Mouse (Mus musculus): ENCODE measurements around the gene Gm14190. TPM values are rescaled to one million over a fixed set of nuclear protein-coding genes. Genes with fewer than 3 reads are reported as not detected.
"Not testable (repeated sequence)": the region's sequence is repeated elsewhere in the genome, so short reads cannot be mapped to it uniquely, and the experiment has no call there.

Gm14190 gene
- polyA plus RNA-seq, 1 experiment from 2014 or later, result not detected

GRCm38 (mm10) chr11:99646444-99646843 is 44.1 kb downstream of the Gm14190 start:
- Histone ChIP-seq H3K9me3 (replicated peaks) (no peaks in the 10 kb centered on the region), H3K36me3 (no peaks in the 10 kb centered on the region), H3K9ac (no peak overlapping the region), H3K4me3 (replicated peaks) (no peak overlapping the region), H3K27ac (replicated peaks) (no peak overlapping the region), H3K4me1 (no peaks in the 10 kb centered on the region), H3K4me2 (replicated peaks) (no peak overlapping the region), H3K27me3 (no peaks in the 10 kb centered on the region)
- 56% methylated on average over 15 of the region's 15 CpGs for WGBS
- ATAC-seq (ENCODE audit: insufficient number of reproducible peaks, low FRiP score, low TSS enrichment, low read depth), result no peak

GRCm38 (mm10) chr11:99644351-99644750 is 46.2 kb downstream of the Gm14190 start:
- WGBS, result 48% methylated on average over 3 of the region's 3 CpGs

GRCm38 (mm10) chr11:99643635-99644139 is 46.9 kb downstream of the Gm14190 start, which contains the start of gene Krtap4-7:
Gene Krtap4-7, minus strand, starts transcription at chr11:99644089.
- H3K4me3 ChIP-seq (replicated peaks); ATAC-seq (ENCODE audit: insufficient number of reproducible peaks, low FRiP score, low TSS enrichment, low read depth): not testable (repeated sequence)
- 81% methylated on average over 9 of the region's 9 CpGs for WGBS

More at GRCm38 (mm10) chr11:99644351-99644750, 46.2 kb downstream of the Gm14190 start:
- Histone ChIP-seq H3K36me3 (no peaks in the 10 kb centered on the region), H3K27me3 (no peaks in the 10 kb centered on the region), H3K4me1 (no peaks in the 10 kb centered on the region), H3K4me2 (replicated peaks) (no peak overlapping the region), H3K27ac (replicated peaks) (no peak overlapping the region), H3K4me3 (replicated peaks) (no peak overlapping the region), H3K9ac (no peak overlapping the region), H3K9me3 (replicated peaks) (no peaks in the 10 kb centered on the region)
- no peak for ATAC-seq (ENCODE audit: insufficient number of reproducible peaks, low FRiP score, low TSS enrichment, low read depth)

GRCm38 (mm10) chr11:99640926-99641325 is 49.6 kb downstream of the Gm14190 start:
- no peak overlapping the region for H3K4me3 ChIP-seq (replicated peaks)
- no peak overlapping the region for H3K4me2 ChIP-seq (replicated peaks)
- no peaks in the 10 kb centered on the region for H3K4me1 ChIP-seq
- H3K36me3 ChIP-seq, result no peaks in the 10 kb centered on the region
- H3K27ac ChIP-seq (replicated peaks), result no peak overlapping the region
- H3K27me3 ChIP-seq, result no peaks in the 10 kb centered on the region
- 10% methylated on average over 1 of the region's 1 CpGs for WGBS
- no peak for ATAC-seq (ENCODE audit: insufficient number of reproducible peaks, low FRiP score, low TSS enrichment, low read depth)
- no peaks in the 10 kb centered on the region for H3K9me3 ChIP-seq (replicated peaks)
- no peak overlapping the region for H3K9ac ChIP-seq

More at GRCm38 (mm10) chr11:99643635-99644139, 46.9 kb downstream of the Gm14190 start, which contains the start of gene Krtap4-7:
- not testable (repeated sequence) for H3K9ac ChIP-seq; H3K27ac ChIP-seq (replicated peaks); H3K4me2 ChIP-seq (replicated peaks); H3K36me3 ChIP-seq; H3K4me1 ChIP-seq; H3K27me3 ChIP-seq; H3K9me3 ChIP-seq (replicated peaks)

Other genes starting within 250 kb of the Gm14190 start
- gene Krt23, start 197.6 kb downstream of the Gm14190 start, polyA plus RNA-seq (2015; fragmentation: Nextera tagmentation; extraction: Ambion mirVana), result 37.0 and 46.2 TPM in 2 replicates
- gene Krt39, start 169.4 kb downstream of the Gm14190 start, polyA plus RNA-seq (2015; fragmentation: Nextera tagmentation; extraction: Ambion mirVana), result 0.16 and 0.35 TPM in 2 replicates
- gene Krt40, start 147.6 kb downstream of the Gm14190 start, polyA plus RNA-seq (2015; fragmentation: Nextera tagmentation; extraction: Ambion mirVana), result 0.81 and 1.5 TPM in 2 replicates
- gene Krtap3-3, start 139.9 kb downstream of the Gm14190 start, polyA plus RNA-seq (2015; fragmentation: Nextera tagmentation; extraction: Ambion mirVana), result 9.5 and 12.3 TPM in 2 replicates
- gene Krtap3-2, start 133.9 kb downstream of the Gm14190 start, polyA plus RNA-seq (2015; fragmentation: Nextera tagmentation; extraction: Ambion mirVana), result 2.8 and 2.9 TPM in 2 replicates
- gene Gm11939, start 131.3 kb downstream of the Gm14190 start, polyA plus RNA-seq (2015; fragmentation: Nextera tagmentation; extraction: Ambion mirVana), result 1.2 TPM in 1 of 2 replicates, not detected in the other
- 5.7 and 13.1 TPM in 2 replicates for gene Krtap3-1, start 124.1 kb downstream of the Gm14190 start, polyA plus RNA-seq (2015; fragmentation: Nextera tagmentation; extraction: Ambion mirVana)
- gene Krtap1-5, start 109.7 kb downstream of the Gm14190 start, polyA plus RNA-seq (2015; fragmentation: Nextera tagmentation; extraction: Ambion mirVana), result 3.7 and 5.9 TPM in 2 replicates
- gene Krtap1-4, start 107.1 kb downstream of the Gm14190 start, polyA plus RNA-seq (2015; fragmentation: Nextera tagmentation; extraction: Ambion mirVana), result 2.0 and 2.2 TPM in 2 replicates
- gene Krtap1-3, start 99.4 kb downstream of the Gm14190 start, polyA plus RNA-seq (2015; fragmentation: Nextera tagmentation; extraction: Ambion mirVana), result 1.5 and 2.0 TPM in 2 replicates
- gene Krtap9-3, start 92.6 kb downstream of the Gm14190 start, polyA plus RNA-seq (2015; fragmentation: Nextera tagmentation; extraction: Ambion mirVana), result 2.8 and 5.7 TPM in 2 replicates
- gene Gm11938, start 87.4 kb downstream of the Gm14190 start, polyA plus RNA-seq (2015; fragmentation: Nextera tagmentation; extraction: Ambion mirVana), result 4.5 and 7.3 TPM in 2 replicates
- gene Gm11937, start 80.6 kb downstream of the Gm14190 start, polyA plus RNA-seq (2015; fragmentation: Nextera tagmentation; extraction: Ambion mirVana), result 4.7 and 7.0 TPM in 2 replicates
- gene Krtap2-4, start 75.9 kb downstream of the Gm14190 start, polyA plus RNA-seq (2015; fragmentation: Nextera tagmentation; extraction: Ambion mirVana), result 2.0 and 4.2 TPM in 2 replicates
- gene Gm11562, start 70.3 kb downstream of the Gm14190 start, polyA plus RNA-seq (2015; fragmentation: Nextera tagmentation; extraction: Ambion mirVana), result 3.9 and 5.1 TPM in 2 replicates
- 1.7 and 2.2 TPM in 2 replicates for gene Krtap4-1, start 62.5 kb downstream of the Gm14190 start, polyA plus RNA-seq (2015; fragmentation: Nextera tagmentation; extraction: Ambion mirVana)
- 1.6 and 3.2 TPM in 2 replicates for gene Krtap4-2, start 55.7 kb downstream of the Gm14190 start, polyA plus RNA-seq (2015; fragmentation: Nextera tagmentation; extraction: Ambion mirVana)
- gene Krtap4-7, start 46.7 kb downstream of the Gm14190 start, polyA plus RNA-seq (2015; fragmentation: Nextera tagmentation; extraction: Ambion mirVana), result 2.0 and 2.3 TPM in 2 replicates
- gene Gm11555, start 40.5 kb downstream of the Gm14190 start, polyA plus RNA-seq (2015; fragmentation: Nextera tagmentation; extraction: Ambion mirVana), result 1.2 and 1.8 TPM in 2 replicates
- gene Gm11563, start 31.8 kb downstream of the Gm14190 start, polyA plus RNA-seq (2015; fragmentation: Nextera tagmentation; extraction: Ambion mirVana), result 0.77 and 1.0 TPM in 2 replicates
- gene Krtap4-6, start 24.8 kb downstream of the Gm14190 start, polyA plus RNA-seq (2015; fragmentation: Nextera tagmentation; extraction: Ambion mirVana), result 1.1 and 1.3 TPM in 2 replicates
- not detected in 2 replicates for gene Gm14180, start 43.5 kb upstream of the Gm14190 start, polyA plus RNA-seq (2015; fragmentation: Nextera tagmentation; extraction: Ambion mirVana)
- 1.0 and 1.9 TPM in 2 replicates for gene Gm11595, start 82.2 kb upstream of the Gm14190 start, polyA plus RNA-seq (2015; fragmentation: Nextera tagmentation; extraction: Ambion mirVana)
- 0.98 and 0.99 TPM in 2 replicates for gene Krtap4-8, start 90.0 kb upstream of the Gm14190 start, polyA plus RNA-seq (2015; fragmentation: Nextera tagmentation; extraction: Ambion mirVana)
- gene Krtap4-9, start 94.5 kb upstream of the Gm14190 start, polyA plus RNA-seq (2015; fragmentation: Nextera tagmentation; extraction: Ambion mirVana), result 1.00 and 1.1 TPM in 2 replicates
- 0.15 and 0.51 TPM in 2 replicates for gene Gm11596, start 102.7 kb upstream of the Gm14190 start, polyA plus RNA-seq (2015; fragmentation: Nextera tagmentation; extraction: Ambion mirVana)
- not detected in 2 replicates for gene Gm11569, start 108.2 kb upstream of the Gm14190 start, polyA plus RNA-seq (2015; fragmentation: Nextera tagmentation; extraction: Ambion mirVana)
- gene Gm11554, start 113.7 kb upstream of the Gm14190 start, polyA plus RNA-seq (2015; fragmentation: Nextera tagmentation; extraction: Ambion mirVana), result 0.33 TPM in 1 of 2 replicates, not detected in the other
- 0.45 and 0.50 TPM in 2 replicates for gene Krtap4-13, start 119.2 kb upstream of the Gm14190 start, polyA plus RNA-seq (2015; fragmentation: Nextera tagmentation; extraction: Ambion mirVana)
- 0.53 and 0.61 TPM in 2 replicates for gene Gm11564, start 124.9 kb upstream of the Gm14190 start, polyA plus RNA-seq (2015; fragmentation: Nextera tagmentation; extraction: Ambion mirVana)
- gene 2300003K06Rik, start 147.3 kb upstream of the Gm14190 start, polyA plus RNA-seq (2015; fragmentation: Nextera tagmentation; extraction: Ambion mirVana), result not detected in 2 replicates
- gene Krtap4-16, start 160.9 kb upstream of the Gm14190 start, polyA plus RNA-seq (2015; fragmentation: Nextera tagmentation; extraction: Ambion mirVana), result 2.0 and 3.9 TPM in 2 replicates
- 1.4 TPM in 2 replicates for gene Gm11568, start 167.2 kb upstream of the Gm14190 start, polyA plus RNA-seq (2015; fragmentation: Nextera tagmentation; extraction: Ambion mirVana)
- 2.4 and 2.5 TPM in 2 replicates for gene Gm11559, start 173.7 kb upstream of the Gm14190 start, polyA plus RNA-seq (2015; fragmentation: Nextera tagmentation; extraction: Ambion mirVana)
- gene Krtap9-1, start 182.6 kb upstream of the Gm14190 start, polyA plus RNA-seq (2015; fragmentation: Nextera tagmentation; extraction: Ambion mirVana), result 1.7 and 2.2 TPM in 2 replicates
- gene Gm11567, start 188.4 kb upstream of the Gm14190 start, polyA plus RNA-seq (2015; fragmentation: Nextera tagmentation; extraction: Ambion mirVana), result 1.5 and 1.7 TPM in 2 replicates
- not detected in 2 replicates for gene Krtap31-1, start 217.2 kb upstream of the Gm14190 start, polyA plus RNA-seq (2015; fragmentation: Nextera tagmentation; extraction: Ambion mirVana)
- not detected in 2 replicates for gene Gm11565, start 224.0 kb upstream of the Gm14190 start, polyA plus RNA-seq (2015; fragmentation: Nextera tagmentation; extraction: Ambion mirVana)
- not detected in 2 replicates for gene Krtap31-2, start 245.6 kb upstream of the Gm14190 start, polyA plus RNA-seq (2015; fragmentation: Nextera tagmentation; extraction: Ambion mirVana)

Measured in embryonic facial prominence, embryonic 15.5 days (tissue).